ENCODE assay signal across 8 mouse cellular contexts in the genomic region with DNA sequence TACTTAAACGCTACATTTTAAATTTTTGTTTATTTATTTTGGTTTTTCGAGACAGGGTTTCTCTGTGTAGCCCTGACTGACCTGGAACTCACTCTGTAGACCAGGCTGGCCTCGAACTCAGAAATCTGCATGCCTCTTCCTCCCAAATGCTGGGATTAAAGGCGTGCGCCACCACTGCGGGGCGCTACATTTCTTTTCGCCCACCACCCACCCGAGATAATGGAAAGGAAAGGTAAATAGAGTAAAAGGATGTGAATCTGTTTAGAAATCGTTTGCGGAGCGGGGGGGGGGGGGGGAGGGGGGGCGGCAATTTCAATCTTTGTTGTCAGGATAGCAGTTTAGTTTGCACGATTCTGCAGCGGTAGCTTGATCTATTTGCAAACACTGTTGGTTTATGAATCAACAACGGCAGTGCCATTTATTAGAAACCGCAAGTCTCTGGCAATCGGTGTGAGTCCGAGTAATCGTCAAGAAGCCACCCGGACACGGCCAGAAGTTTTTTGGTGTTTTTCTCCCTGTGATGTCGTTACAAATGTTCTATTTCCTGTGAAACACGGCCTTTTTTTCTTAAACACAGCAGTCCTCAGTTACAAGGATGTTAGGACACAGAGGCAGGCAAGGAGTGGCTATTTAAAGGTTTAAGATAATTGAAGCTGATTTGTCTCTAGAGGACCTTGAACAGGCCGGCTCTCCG. TPM values are rescaled to one million over a fixed set of nuclear protein-coding genes. Genes with fewer than 3 reads are reported as not detected.
DNase-seq lines count a peak whose midpoint lies in the region; ATAC-seq and TF ChIP-seq lines count a peak whose summit lies in the region.

No protein-coding gene starts in this region.

- intact Hi-C loops in gastrocnemius, adult 2 months (cut with DNase I): no loop called here

- H3K4me3 ChIP-seq in gastrocnemius, adult 2 months: peak overlapping the region; percentile 75

- DNase-seq in gastrocnemius, adult 2 months: peak; percentile 46
- no peak for DNase-seq in gastrocnemius, postnatal 10 days
- peak; percentile 38 to 60 for DNase-seq in cerebellum, adult 18-20 months
- DNase-seq in kidney, adult 9 months: peak; percentile 39
- peak; percentile 67 for DNase-seq in lung, postnatal 10 days
- peak; percentile 65 to 77 for DNase-seq in spleen, postnatal 4 days (ENCODE audit: low spot score in 2 of 2)
- no peak for DNase-seq in c-Kit-positive CD71-positive TER-119-positive erythroid progenitor cells, embryonic 14.5 days (ENCODE audit: low spot score)

- peak overlapping the region; percentile 90 for H3K27ac ChIP-seq in gastrocnemius, adult 2 months

- TF ChIP-seq CTCF in gastrocnemius, adult 2 months (IDR thresholded peaks at IDR 0.05): peak; percentile 38; the same call in 1 of the 2 replicates

- ATAC-seq in granulocyte monocyte progenitor cell, adult 5-6 weeks (replicated peaks; ENCODE audit: poor library complexity, severe bottlenecking): 0 out of 2 replicates have a peak, but pooled peaks have one; percentile 0

RNA-seq across cellular contexts. Expression of a gene that starts 35.6 kb away (rescaled TPM):
- total RNA-seq in gastrocnemius, adult 2 months (2021): not detected
- not detected for total RNA-seq in gastrocnemius, postnatal 10 days (2021)
- not detected in 2 replicates for total RNA-seq in granulocyte monocyte progenitor cell, adult 5-6 weeks (2014; fragmentation: Nextera tagmentation)
- not detected in 2 replicates for total RNA-seq in granulocyte monocyte progenitor cell, adult 5-6 weeks (2017)

RNA-seq across cellular contexts. Expression of a gene that starts 37.2 kb away (rescaled TPM):
- total RNA-seq in gastrocnemius, adult 2 months (2021): 100 to 1,000 TPM; 590 to 675 TPM
- 100 to 1,000 TPM; 383 to 415 TPM for total RNA-seq in gastrocnemius, postnatal 10 days (2021)
- not detected in 2 replicates for total RNA-seq in granulocyte monocyte progenitor cell, adult 5-6 weeks (2014; fragmentation: Nextera tagmentation)
- total RNA-seq in granulocyte monocyte progenitor cell, adult 5-6 weeks (2017): not detected in 2 replicates

Comparison
In these comparisons a context has a peak if more than half of its experiments do, and no peak if none do; other contexts are left out.
1. DNase-seq: peak in gastrocnemius, adult 2 months (single experiment), cerebellum, adult 18-20 months (2 of 2), kidney, adult 9 months (single experiment), lung, postnatal 10 days (single experiment) and spleen, postnatal 4 days (2 of 2); none in gastrocnemius, postnatal 10 days (single experiment) and c-Kit-positive CD71-positive TER-119-positive erythroid progenitor cells, embryonic 14.5 days (single experiment).
2. RNA of a gene that starts 37.2 kb away (total RNA-seq): 590 to 675 TPM in gastrocnemius, adult 2 months and 383 to 415 TPM in gastrocnemius, postnatal 10 days; not detected in granulocyte monocyte progenitor cell, adult 5-6 weeks; every median in the first group is over 100 times any median in the second.